Mouse (Mus musculus) monocyte, adult 5-6 weeks (primary cell): ENCODE results near the gene Tbx21. TPM values are rescaled to one million over a fixed set of nuclear protein-coding genes. Genes with fewer than 3 reads are reported as not detected.
A peak's percentile ranks its signal among the peaks of the same experiment; 100 is the strongest.

Source experiments
- ATAC-seq: fragments of 153-309, 156-312 bp; replicated peaks from 2 replicates; pipeline ENCODE4 v1.8.0; 2017; ENCODE audit warnings: mild to moderate bottlenecking; ENCODE audit not compliant: low TSS enrichment, insufficient number of reproducible peaks, severe bottlenecking, poor library complexity, low FRiP score
- total RNA-seq: library from RNA; stranded (forward); fragments of 200-1000, 200-491, 200-594 nt; gene quantifications from 3 replicates; pipeline ENCODE4 v1.2.3, GENCODE M21; 2017

The Tbx21 gene
- total RNA-seq: 25.3 to 119 TPM (median 30.9 TPM) in 3 replicates

DNA sequence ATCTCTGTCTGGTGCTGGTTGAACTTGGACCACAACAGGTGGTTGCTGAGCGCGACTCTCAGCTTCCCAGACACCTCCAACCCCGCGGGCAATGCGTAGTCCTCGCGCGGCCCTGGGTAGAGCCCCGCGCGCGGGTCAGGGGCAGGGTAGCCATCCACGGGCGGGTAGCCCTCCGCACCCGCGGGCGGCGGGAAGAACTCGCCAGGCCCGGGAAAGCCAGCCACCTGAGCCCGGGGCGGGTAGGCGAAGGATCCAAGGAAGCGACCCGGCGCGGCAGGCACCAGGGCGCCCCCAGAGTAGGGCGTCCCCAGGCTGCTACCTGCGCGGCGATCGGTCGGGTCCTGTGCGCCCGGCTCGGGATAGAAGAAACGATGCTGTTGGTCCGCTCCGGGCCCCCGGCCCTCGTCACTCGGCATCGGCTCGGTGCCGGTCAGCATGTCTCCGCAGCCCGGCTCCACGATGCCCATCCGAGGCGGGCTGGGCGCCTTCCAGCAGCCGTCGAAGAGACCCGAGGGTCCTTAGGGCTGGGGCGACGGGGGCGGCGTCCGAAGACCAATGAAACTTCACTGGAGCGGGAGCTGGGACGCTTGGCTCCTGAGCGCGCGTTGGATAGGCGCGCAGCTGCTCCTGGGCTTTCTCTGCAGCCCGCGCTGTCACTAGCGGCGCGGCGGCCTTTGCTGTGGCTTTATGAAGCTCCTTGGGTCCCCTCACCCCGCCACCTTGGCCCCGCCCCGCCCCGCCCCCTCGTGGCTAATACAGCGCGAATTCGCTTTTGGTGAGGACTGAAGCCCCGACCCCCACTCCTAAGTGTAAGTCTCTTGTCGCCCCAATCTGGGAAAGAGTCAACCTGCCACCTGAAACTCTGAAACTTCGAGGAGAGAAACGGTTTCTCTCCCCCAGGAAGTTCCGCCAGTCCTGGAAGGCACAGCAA, at the start of gene Tbx21:
TSS of gene Tbx21 (minus strand) at position 661 of the 931 bp plus-strand sequence.
- ATAC-seq: no peak

DNA sequence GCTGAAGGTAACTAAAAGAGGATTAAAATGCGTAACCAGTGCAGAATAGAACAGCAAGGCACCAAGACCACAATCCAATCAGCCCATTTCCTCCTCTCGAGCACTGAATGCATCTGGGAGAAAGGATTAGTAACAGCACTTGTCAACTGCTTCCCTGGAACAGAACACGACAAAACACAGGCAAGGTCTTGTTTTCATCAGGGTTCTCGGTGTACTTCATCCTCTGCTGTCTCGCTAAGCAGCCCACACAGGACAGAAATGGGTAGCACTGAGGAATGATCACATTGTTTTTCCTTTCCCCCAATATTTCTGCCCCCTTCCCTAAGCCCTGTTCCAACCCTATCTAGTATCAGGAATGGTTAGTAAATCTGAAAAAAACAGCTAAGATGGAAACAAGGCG, 45.2 kb upstream of the Tbx21 start:
- no peak for ATAC-seq

- no peak for ATAC-seq
Measured at GRCm38 (mm10) chr11:97156999-97157398, 41.9 kb upstream of the Tbx21 start.

DNA sequence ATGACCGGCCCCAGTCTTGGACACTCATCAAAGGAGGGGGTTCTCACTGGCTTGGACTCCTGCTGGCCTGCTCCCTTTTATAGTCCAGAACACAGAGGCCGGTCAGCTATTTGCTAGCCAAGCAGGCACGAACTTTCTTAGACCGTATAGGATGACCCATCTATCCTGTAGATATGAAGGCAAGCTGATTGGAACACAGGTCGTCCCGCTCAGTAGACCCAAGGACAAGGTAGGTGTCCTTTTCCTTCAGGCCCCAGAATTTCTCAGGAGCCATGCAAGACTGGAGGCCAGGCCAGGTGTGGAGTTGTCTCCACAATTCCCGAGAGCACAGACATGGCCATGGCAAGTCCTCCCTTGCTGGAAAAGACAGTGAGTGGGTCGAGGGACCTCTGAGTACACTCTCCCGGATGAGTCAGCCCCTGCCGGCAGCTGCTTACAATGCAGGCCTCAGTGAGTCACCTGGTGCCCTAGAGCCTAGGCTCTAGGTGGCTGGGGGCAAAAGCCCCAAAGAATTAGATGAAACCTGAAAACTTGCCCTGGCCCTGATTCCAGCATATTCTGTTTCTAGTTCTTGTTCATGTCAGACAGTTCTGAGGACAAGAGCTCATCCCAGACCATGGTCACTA, 37.6 kb upstream of the Tbx21 start:
- 0 out of 2 replicates have a peak, but pooled peaks have one; percentile 12 for ATAC-seq

DNA sequence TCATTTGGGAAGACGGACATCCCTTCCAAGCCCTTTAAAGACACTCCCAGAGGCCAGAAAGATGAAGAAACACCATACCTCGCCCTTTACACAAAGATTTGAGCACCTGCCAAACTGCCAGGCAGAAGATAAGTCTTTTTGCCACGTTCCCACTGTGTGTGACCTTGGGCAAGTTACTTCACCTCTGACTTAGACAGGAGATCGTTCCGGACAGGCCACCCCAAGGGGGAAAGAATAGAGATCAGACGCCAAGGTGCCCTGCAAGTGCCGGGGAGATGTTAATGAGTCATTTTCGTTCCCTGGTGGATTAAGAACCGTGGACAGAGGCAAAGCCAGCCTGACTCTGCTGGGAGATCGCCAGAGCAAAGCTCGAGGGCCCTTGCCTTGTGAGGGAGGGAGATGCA, 36.9 kb upstream of the Tbx21 start:
- no peak for ATAC-seq

GRCm38 (mm10) chr11:97151343-97151801, 36.2 kb upstream of the Tbx21 start, which contains the start of gene Tbkbp1:
TSS of gene Tbkbp1 (minus strand) at chr11:97151495.
- no peak for ATAC-seq

DNA sequence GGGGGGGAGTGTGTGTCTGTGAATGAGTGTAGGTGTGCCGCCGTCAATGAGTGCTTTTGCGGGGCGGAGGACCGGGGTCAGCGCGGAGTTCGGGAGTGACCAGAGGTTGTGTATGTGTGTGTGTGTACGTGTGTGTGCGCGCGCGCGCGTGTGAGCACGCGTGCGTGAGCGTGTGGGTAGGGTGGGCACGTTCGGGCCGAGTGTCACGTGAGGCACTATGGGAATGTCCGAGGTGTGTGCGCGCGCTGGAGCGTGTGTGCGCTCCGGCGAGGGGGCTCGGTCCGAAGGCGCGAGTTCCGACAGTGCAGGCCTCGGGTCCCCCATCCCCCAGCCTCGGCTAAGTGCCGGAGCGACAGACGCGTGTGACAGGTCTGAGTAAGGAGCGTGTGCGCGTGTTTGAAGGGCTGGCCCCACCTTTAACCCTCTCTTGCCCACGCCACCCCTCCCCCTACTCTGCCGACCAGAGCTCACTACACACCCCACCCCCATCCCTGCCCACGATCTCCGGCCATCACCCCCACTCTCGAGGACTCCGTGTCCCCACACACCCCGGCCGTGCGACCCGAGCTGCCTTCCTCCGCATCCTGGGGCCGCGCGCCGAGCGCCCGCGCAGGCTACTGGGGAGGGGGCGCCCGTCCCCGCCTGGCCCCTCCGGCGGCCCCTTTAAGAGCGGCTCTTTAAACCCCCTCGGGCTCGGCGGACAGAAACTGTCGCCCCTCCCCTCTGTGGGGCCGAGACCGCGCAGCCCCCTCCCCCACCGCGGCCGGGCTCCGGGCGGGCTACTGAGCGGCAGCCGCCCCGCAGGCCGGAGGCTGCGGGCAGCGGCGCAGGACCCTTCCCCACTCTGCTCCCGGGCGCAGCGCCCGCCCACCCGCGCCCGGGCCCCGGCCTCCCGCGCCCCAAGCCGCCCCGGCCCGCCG, 35.5 kb upstream of the Tbx21 start:
- ATAC-seq: peak; percentile 29

GRCm38 (mm10) chr11:97149995-97150410, 34.9 kb upstream of the Tbx21 start:
- ATAC-seq: peak; percentile 31; the same call in 1 of the 2 replicates

- no peak for ATAC-seq
Measured at GRCm38 (mm10) chr11:97149026-97149425, 33.9 kb upstream of the Tbx21 start.

- no peak for ATAC-seq
Measured at GRCm38 (mm10) chr11:97148591-97148990, 33.5 kb upstream of the Tbx21 start.

- ATAC-seq: no peak
Measured at GRCm38 (mm10) chr11:97147333-97147732, 32.2 kb upstream of the Tbx21 start.

GRCm38 (mm10) chr11:97146724-97147123, 31.6 kb upstream of the Tbx21 start:
- no peak for ATAC-seq

DNA sequence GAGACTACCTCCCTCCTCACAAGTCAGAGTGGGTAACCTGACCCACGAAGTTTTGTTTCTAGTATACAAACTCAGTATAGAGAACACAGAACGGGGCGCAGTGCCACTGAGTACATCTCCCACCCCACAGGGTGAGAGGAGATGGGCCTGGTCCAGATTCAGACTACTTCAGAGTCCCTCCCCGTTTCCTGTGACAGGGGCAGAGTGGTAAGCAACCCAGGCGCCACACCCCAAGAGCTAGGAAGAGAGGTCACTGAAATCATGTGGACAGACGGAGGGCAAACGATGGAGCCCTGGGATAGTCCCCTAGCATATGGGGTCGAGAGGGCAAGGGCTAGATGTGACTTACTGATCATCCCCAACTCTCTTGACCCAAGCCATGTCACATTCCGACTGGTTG, 30.8 kb upstream of the Tbx21 start:
- ATAC-seq: no peak

DNA sequence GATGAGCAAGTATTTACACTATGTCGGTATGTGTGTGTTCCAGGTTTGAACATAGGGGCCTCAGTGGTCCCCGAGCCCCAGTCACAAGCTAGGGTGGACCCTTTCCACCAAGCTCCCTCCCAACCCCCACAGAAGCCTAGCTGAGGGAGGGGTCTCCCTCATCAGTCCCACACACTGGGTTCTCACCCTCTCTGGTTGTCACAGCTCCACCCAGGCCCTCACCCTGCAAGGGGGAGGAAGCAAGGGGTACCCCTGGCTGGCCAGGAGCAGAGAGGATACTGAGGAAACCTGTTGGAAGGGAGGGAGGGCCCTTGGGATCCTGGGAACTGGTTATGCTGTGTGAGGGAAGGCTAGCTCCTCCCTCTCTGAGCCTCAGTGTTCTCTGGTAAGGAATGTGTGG, 30.2 kb upstream of the Tbx21 start:
- ATAC-seq: no peak

DNA sequence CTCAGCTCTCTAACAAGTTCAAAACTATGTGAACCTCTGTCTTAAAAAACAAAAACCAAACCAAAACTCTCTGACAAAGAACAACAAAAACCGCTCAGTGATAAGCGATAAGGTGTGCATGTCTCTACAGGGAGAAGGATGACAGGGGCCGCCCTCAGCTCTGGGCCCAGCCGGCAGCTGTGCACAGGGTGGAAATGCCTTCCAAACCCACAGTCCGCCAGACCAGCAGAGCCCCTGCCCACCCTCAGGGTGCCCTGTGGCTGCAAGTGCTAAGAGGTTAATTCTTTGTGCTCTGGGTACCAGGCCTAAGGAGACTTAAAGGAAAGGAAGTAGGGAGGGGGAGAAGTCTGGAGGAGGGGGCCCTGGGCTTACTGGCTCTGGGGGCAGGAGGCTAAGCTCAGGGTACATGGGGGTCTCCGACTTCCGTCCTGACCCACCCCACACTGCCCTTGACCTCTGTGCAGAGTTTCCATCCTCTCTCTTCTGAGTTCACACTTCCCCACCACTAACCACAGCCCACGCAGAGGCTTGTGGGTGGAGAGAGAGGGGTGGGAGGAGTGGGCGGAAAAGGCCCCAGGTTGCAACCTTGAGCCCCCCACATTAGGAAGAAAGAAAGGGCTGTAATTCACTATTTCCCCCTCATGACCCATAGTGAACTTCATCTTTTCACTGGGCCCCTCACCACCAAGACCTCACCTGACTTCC, 28.2 kb upstream of the Tbx21 start:
- ATAC-seq: peak; percentile 29; the same call in 1 of the 2 replicates

DNA sequence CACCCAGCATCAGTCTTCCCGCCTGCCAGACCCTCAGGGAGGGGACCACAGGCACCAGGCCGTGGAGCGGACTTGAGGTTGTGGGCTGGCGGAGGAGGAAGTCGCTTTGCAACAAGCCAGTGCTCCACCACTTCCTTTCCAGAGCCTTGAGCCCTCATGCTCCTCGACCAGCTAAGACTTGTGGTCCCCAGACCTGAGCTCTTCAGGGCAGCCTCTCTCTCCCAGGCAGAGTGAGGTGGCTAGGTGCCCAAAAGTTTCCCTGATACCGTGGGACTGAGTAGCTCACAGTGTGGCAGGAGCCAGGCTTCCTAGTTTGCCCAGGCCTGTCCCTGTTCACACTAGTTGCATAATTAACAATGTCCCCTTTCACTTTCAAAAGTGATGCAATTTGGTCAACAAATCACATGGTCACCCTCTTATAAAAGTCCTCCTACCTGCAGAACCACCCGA, 27.1 kb upstream of the Tbx21 start:
- ATAC-seq: peak; percentile 78

- no peak for ATAC-seq
Measured at GRCm38 (mm10) chr11:97140811-97141210, 25.7 kb upstream of the Tbx21 start.

DNA sequence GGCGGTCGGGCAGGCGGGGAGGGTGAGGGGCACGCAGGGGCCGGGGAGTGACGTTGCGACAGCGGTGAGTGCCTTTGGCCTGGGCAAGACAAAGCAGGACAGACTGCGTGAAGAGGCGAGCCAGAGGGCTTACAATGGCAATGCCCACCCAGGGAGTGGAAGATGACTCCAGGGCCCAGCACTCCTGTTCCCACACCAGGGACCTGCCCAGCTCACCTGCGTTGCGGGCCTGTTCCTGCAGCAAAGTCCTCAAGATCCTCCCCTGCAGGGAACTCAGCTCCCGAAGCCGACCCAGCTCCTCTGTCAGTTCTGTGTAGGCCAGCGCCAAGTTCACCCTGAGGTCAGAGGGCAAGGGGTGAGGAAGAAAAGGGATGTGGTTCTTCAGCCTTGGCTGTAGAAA, 24.1 kb upstream of the Tbx21 start:
- no peak for ATAC-seq
